Mouse (Mus musculus) hindbrain, embryonic 15.5 days (tissue): Measurements from ENCODE around the gene Stard3nl. TPM values are rescaled to one million over a fixed set of nuclear protein-coding genes. Genes with fewer than 3 reads are reported as not detected.

Experiments
- ATAC-seq: fragments of 200-750 bp; cut with Nextera tagmentation; 2 replicates; pipeline ENCODE4 v1.8.0; 2017; ENCODE audit warnings: low read depth, moderate number of reproducible peaks, moderate TSS enrichment; ENCODE audit not compliant: low FRiP score
- H3K27ac ChIP-seq: fragments of 300-500 bp; sonication (generic); replicated peaks from 2 replicates; pipeline ENCODE4 v1.5.1; 2015; ENCODE audit warnings: mild to moderate bottlenecking, inconsistent platforms
- H3K27me3 ChIP-seq: fragments of 300-500 bp; sonication (generic); 2 replicates; pipeline ENCODE4 v1.6.1; 2015; ENCODE audit warnings: control low read depth, inconsistent platforms
- H3K36me3 ChIP-seq: fragments of 300-500 bp; sonication (generic); 2 replicates; pipeline ENCODE4 v1.6.1; 2015; ENCODE audit warnings: control low read depth, inconsistent platforms
- H3K4me1 ChIP-seq: fragments of 300-500 bp; sonication (generic); replicated peaks from 2 replicates; pipeline ENCODE4 v1.6.1; 2015; ENCODE audit warnings: control low read depth, inconsistent platforms
- H3K4me2 ChIP-seq: fragments of 300-500 bp; sonication (generic); 2 replicates; pipeline ENCODE4 v1.6.1; 2015; ENCODE audit warnings: moderate library complexity, mild to moderate bottlenecking, inconsistent platforms
- H3K4me3 ChIP-seq: fragments of 300-500 bp; sonication (generic); 2 replicates; pipeline ENCODE4 v1.5.1; 2015; ENCODE audit warnings: mild to moderate bottlenecking, inconsistent platforms
- H3K9ac ChIP-seq: fragments of 300-500 bp; sonication (generic); 2 replicates; pipeline ENCODE4 v1.6.1; 2015; ENCODE audit warnings: inconsistent platforms
- H3K9me3 ChIP-seq: fragments of 300-500 bp; sonication (generic); 2 replicates; pipeline ENCODE4 v1.6.1; 2016; ENCODE audit warnings: control low read depth, inconsistent platforms
- WGBS: fragments of 180-500 bp; shearing (Covaris S2); methylation state at CpG from one replicate; pipeline ENCODE4 v1.1.7; 2015; 5-methylcytosine and 5-hydroxymethylcytosine counted together
- polyA plus RNA-seq: library from polyadenylated mRNA; unstranded; fragments of >200 nt; fragmentation: Nextera tagmentation; extraction: Ambion mirVana; gene quantifications from 2 replicates; pipeline ENCODE4 v1.2.1, GENCODE M21; 2015

Gene Stard3nl
- polyA plus RNA-seq: 203 and 204 TPM in 2 replicates

GRCm38 (mm10) chr13:19395688-19396354 is at the start of gene Stard3nl:
Gene Stard3nl (minus strand): TSS chr13:19395795.
- H3K36me3 ChIP-seq: 0 out of 2 replicates have a peak, but pooled peaks cover under 1% of the 10 kb centered on the region
- WGBS: under 1% methylated on average over 37 of the region's 37 CpGs
- H3K4me3 ChIP-seq: peak within 1 kb of the TSS; percentile 74
- H3K27ac ChIP-seq: peak within 1 kb of the TSS; percentile 93
- peak within 1 kb of the TSS; percentile 93 for H3K9ac ChIP-seq
- no peaks in the 10 kb centered on the region for H3K27me3 ChIP-seq
- ATAC-seq: peak; percentile 100
- H3K4me2 ChIP-seq: peak within 1 kb of the TSS; percentile 80
- no peaks in the 10 kb centered on the region for H3K9me3 ChIP-seq
- H3K4me1 ChIP-seq: peaks cover 21% of the 10 kb centered on the region

- 79% methylated on average over 10 of the region's 10 CpGs for WGBS
Measured at GRCm38 (mm10) chr13:19438040-19438439, 42.4 kb upstream of the Stard3nl start.

GRCm38 (mm10) chr13:19429812-19430370 is 34.3 kb upstream of the Stard3nl start:
- Histone ChIP-seq H3K9ac (no peak overlapping the region), H3K27ac (no peak overlapping the region), H3K4me2 (no peak overlapping the region), H3K36me3 (no peaks in the 10 kb centered on the region), H3K9me3 (no peaks in the 10 kb centered on the region), H3K4me3 (no peak overlapping the region), H3K4me1 (no peaks in the 10 kb centered on the region), H3K27me3 (no peaks in the 10 kb centered on the region)
- 85% methylated on average over 4 of the region's 4 CpGs for WGBS
- ATAC-seq: no peak

More at GRCm38 (mm10) chr13:19438040-19438439, 42.4 kb upstream of the Stard3nl start:
- H3K4me1 ChIP-seq: no peaks in the 10 kb centered on the region
- no peak overlapping the region for H3K27ac ChIP-seq
- no peaks in the 10 kb centered on the region for H3K36me3 ChIP-seq
- no peak for ATAC-seq
- no peak overlapping the region for H3K9ac ChIP-seq
- H3K27me3 ChIP-seq: no peaks in the 10 kb centered on the region
- H3K9me3 ChIP-seq: no peaks in the 10 kb centered on the region
- no peak overlapping the region for H3K4me2 ChIP-seq
- H3K4me3 ChIP-seq: no peak overlapping the region

- Histone ChIP-seq H3K9ac (no peak overlapping the region), H3K27me3 (no peaks in the 10 kb centered on the region), H3K27ac (no peak overlapping the region), H3K9me3 (no peaks in the 10 kb centered on the region), H3K36me3 (no peaks in the 10 kb centered on the region), H3K4me1 (no peaks in the 10 kb centered on the region), H3K4me3 (no peak overlapping the region), H3K4me2 (no peak overlapping the region)
- WGBS: 88% methylated on average over 5 of the region's 5 CpGs
- no peak for ATAC-seq
Measured at GRCm38 (mm10) chr13:19428076-19428475, 32.5 kb upstream of the Stard3nl start.

GRCm38 (mm10) chr13:19424563-19424962 is 29.0 kb upstream of the Stard3nl start:
- ATAC-seq: no peak
- H3K9me3 ChIP-seq: no peaks in the 10 kb centered on the region
- no peak overlapping the region for H3K9ac ChIP-seq
- H3K27me3 ChIP-seq: no peaks in the 10 kb centered on the region
- no peaks in the 10 kb centered on the region for H3K36me3 ChIP-seq
- WGBS: 81% methylated on average over 4 of the region's 4 CpGs
- H3K4me3 ChIP-seq: no peak overlapping the region
- no peak overlapping the region for H3K27ac ChIP-seq
- no peaks in the 10 kb centered on the region for H3K4me1 ChIP-seq
- no peak overlapping the region for H3K4me2 ChIP-seq

GRCm38 (mm10) chr13:19422521-19422920 is 26.9 kb upstream of the Stard3nl start:
- H3K9me3 ChIP-seq: no peaks in the 10 kb centered on the region
- WGBS: 79% methylated on average over 1 of the region's 1 CpGs
- H3K4me2 ChIP-seq: no peak overlapping the region
- ATAC-seq: no peak
- no peaks in the 10 kb centered on the region for H3K4me1 ChIP-seq
- H3K27ac ChIP-seq: no peak overlapping the region
- H3K9ac ChIP-seq: no peak overlapping the region
- H3K27me3 ChIP-seq: no peaks in the 10 kb centered on the region
- H3K4me3 ChIP-seq: no peak overlapping the region
- no peaks in the 10 kb centered on the region for H3K36me3 ChIP-seq

GRCm38 (mm10) chr13:19417885-19418521 is 22.4 kb upstream of the Stard3nl start:
- WGBS: 88% methylated on average over 4 of the region's 4 CpGs
- H3K4me2 ChIP-seq: no peak overlapping the region
- H3K27ac ChIP-seq: no peak overlapping the region
- H3K9ac ChIP-seq: no peak overlapping the region
- no peak for ATAC-seq
- no peaks in the 10 kb centered on the region for H3K9me3 ChIP-seq
- H3K27me3 ChIP-seq: no peaks in the 10 kb centered on the region
- no peaks in the 10 kb centered on the region for H3K4me1 ChIP-seq
- H3K36me3 ChIP-seq: no peaks in the 10 kb centered on the region
- no peak overlapping the region for H3K4me3 ChIP-seq

GRCm38 (mm10) chr13:19415894-19416531 is 20.4 kb upstream of the Stard3nl start:
- Histone ChIP-seq H3K4me3 (no peak overlapping the region), H3K4me2 (no peak overlapping the region), H3K27ac (no peak overlapping the region), H3K36me3 (no peaks in the 10 kb centered on the region), H3K9me3 (no peaks in the 10 kb centered on the region), H3K4me1 (no peaks in the 10 kb centered on the region), H3K27me3 (no peaks in the 10 kb centered on the region), H3K9ac (no peak overlapping the region)
- WGBS: 72% methylated on average over 8 of the region's 8 CpGs
- no peak for ATAC-seq

- no peak overlapping the region for H3K4me3 ChIP-seq
- no peaks in the 10 kb centered on the region for H3K27me3 ChIP-seq
- H3K36me3 ChIP-seq: no peaks in the 10 kb centered on the region
- ATAC-seq: no peak
- no peaks in the 10 kb centered on the region for H3K9me3 ChIP-seq
- H3K9ac ChIP-seq: no peak overlapping the region
- no peak overlapping the region for H3K4me2 ChIP-seq
- no peak overlapping the region for H3K27ac ChIP-seq
- 93% methylated on average over 1 of the region's 1 CpGs for WGBS
- H3K4me1 ChIP-seq: no peaks in the 10 kb centered on the region
Measured at GRCm38 (mm10) chr13:19415337-19415736, 19.7 kb upstream of the Stard3nl start.

GRCm38 (mm10) chr13:19412334-19412939 is 16.8 kb upstream of the Stard3nl start:
- no peak overlapping the region for H3K9ac ChIP-seq
- 98% methylated on average over 2 of the region's 2 CpGs for WGBS
- H3K27ac ChIP-seq: no peak overlapping the region
- ATAC-seq: no peak
- no peak overlapping the region for H3K4me3 ChIP-seq
- no peaks in the 10 kb centered on the region for H3K9me3 ChIP-seq
- H3K4me1 ChIP-seq: no peaks in the 10 kb centered on the region
- H3K36me3 ChIP-seq: no peaks in the 10 kb centered on the region
- H3K4me2 ChIP-seq: no peak overlapping the region
- H3K27me3 ChIP-seq: no peaks in the 10 kb centered on the region

GRCm38 (mm10) chr13:19411886-19412285 is 16.3 kb upstream of the Stard3nl start:
- no peak overlapping the region for H3K9ac ChIP-seq
- H3K36me3 ChIP-seq: no peaks in the 10 kb centered on the region
- no peaks in the 10 kb centered on the region for H3K27me3 ChIP-seq
- no peaks in the 10 kb centered on the region for H3K9me3 ChIP-seq
- H3K4me2 ChIP-seq: no peak overlapping the region
- no peak overlapping the region for H3K27ac ChIP-seq
- 80% methylated on average over 5 of the region's 5 CpGs for WGBS
- H3K4me1 ChIP-seq: no peaks in the 10 kb centered on the region
- no peak for ATAC-seq
- H3K4me3 ChIP-seq: no peak overlapping the region

GRCm38 (mm10) chr13:19410694-19411093 is 15.1 kb upstream of the Stard3nl start:
- H3K36me3 ChIP-seq: no peaks in the 10 kb centered on the region
- H3K27me3 ChIP-seq: no peaks in the 10 kb centered on the region
- WGBS: 94% methylated on average over 4 of the region's 4 CpGs
- no peak overlapping the region for H3K27ac ChIP-seq
- no peak overlapping the region for H3K9ac ChIP-seq
- no peak overlapping the region for H3K4me3 ChIP-seq
- no peak for ATAC-seq
- H3K9me3 ChIP-seq: no peaks in the 10 kb centered on the region
- H3K4me1 ChIP-seq: no peaks in the 10 kb centered on the region
- H3K4me2 ChIP-seq: no peak overlapping the region
